Mouse (Mus musculus) forebrain, embryonic 15.5 days (tissue): ENCODE measurements around the gene Kcnab1. TPM values are rescaled to one million over a fixed set of nuclear protein-coding genes. Genes with fewer than 3 reads are reported as not detected.

Experiments
- ATAC-seq: fragments of 200-750 bp; cut with Nextera tagmentation; replicated peaks from 2 replicates; pipeline ENCODE4 v1.8.0; 2017; ENCODE audit warnings: mild to moderate bottlenecking, moderate TSS enrichment, moderate library complexity
- H3K27ac ChIP-seq: fragments of 300-500 bp; sonication (generic); replicated peaks from 2 replicates; pipeline ENCODE4 v1.5.1; 2015; ENCODE audit warnings: mild to moderate bottlenecking, inconsistent platforms
- H3K27me3 ChIP-seq: fragments of 300-500 bp; sonication (generic); 2 replicates; pipeline ENCODE4 v1.6.1; 2015; ENCODE audit warnings: inconsistent platforms
- H3K36me3 ChIP-seq: fragments of 300-500 bp; sonication (generic); 2 replicates; pipeline ENCODE4 v1.6.1; 2015; ENCODE audit warnings: mild to moderate bottlenecking, inconsistent platforms
- H3K4me1 ChIP-seq: fragments of 300-500 bp; sonication (generic); 2 replicates; pipeline ENCODE4 v1.6.1; 2015; ENCODE audit warnings: inconsistent platforms
- H3K4me2 ChIP-seq: fragments of 300-500 bp; sonication (generic); replicated peaks from 2 replicates; pipeline ENCODE4 v1.6.1; 2015; ENCODE audit warnings: mild to moderate bottlenecking, inconsistent platforms
- H3K4me3 ChIP-seq: fragments of 300-500 bp; sonication (generic); 2 replicates; pipeline ENCODE4 v1.5.1; 2015; ENCODE audit warnings: mild to moderate bottlenecking, inconsistent platforms
- H3K9ac ChIP-seq: fragments of 300-500 bp; sonication (generic); replicated peaks from 2 replicates; pipeline ENCODE4 v1.6.1; 2015; ENCODE audit warnings: mild to moderate bottlenecking, inconsistent platforms
- H3K9me3 ChIP-seq: fragments of 300-500 bp; sonication (generic); 2 replicates; pipeline ENCODE4 v1.6.1; 2016; ENCODE audit warnings: inconsistent platforms
- WGBS: fragments of 180-500 bp; shearing (Covaris S2); methylation state at CpG from one replicate; pipeline ENCODE4 v1.1.7; 2015; ENCODE audit warnings: mixed read lengths; 5-methylcytosine and 5-hydroxymethylcytosine counted together
- polyA plus RNA-seq: library from polyadenylated mRNA; unstranded; fragments of >200 nt; fragmentation: Nextera tagmentation; extraction: Ambion mirVana; gene quantifications from 2 replicates; pipeline ENCODE4 v1.2.1, GENCODE M21; 2015

Kcnab1 gene
- polyA plus RNA-seq, 1 experiment from 2014 or later = 6.5 TPM

- no peak for ATAC-seq
- Histone ChIP-seq H3K4me1 (no peaks in the 10 kb centered on the region), H3K9me3 (no peaks in the 10 kb centered on the region), H3K36me3 (no peaks in the 10 kb centered on the region), H3K4me3 (no peak overlapping the region), H3K4me2 (no peak overlapping the region), H3K27me3 (no peaks in the 10 kb centered on the region), H3K27ac (no peak overlapping the region), H3K9ac (no peak overlapping the region)
- 89% methylated on average over 3 of the region's 3 CpGs for WGBS
Observed at GRCm38 (mm10) chr3:65419706-65420105, 310.5 kb downstream of the Kcnab1 start.
